Mouse (Mus musculus) ES-Bruce4 (cell line): Measurements from ENCODE around the gene Hs1bp3. TPM values are rescaled to one million over a fixed set of nuclear protein-coding genes. Genes with fewer than 3 reads are reported as not detected.

Experiments used
- H3K27ac ChIP-seq: 2 replicates; pipeline ENCODE4 v1.5.1; 2012; ENCODE audit warnings: low read length, inconsistent platforms; ENCODE audit not compliant: insufficient read depth
- H3K27me3 ChIP-seq: 2 replicates; pipeline ENCODE4 v1.6.1; 2012; ENCODE audit warnings: mild to moderate bottlenecking, low read length, inconsistent platforms; ENCODE audit not compliant: control insufficient read depth, poor library complexity, insufficient read depth, severe bottlenecking
- H3K36me3 ChIP-seq: 2 replicates; pipeline ENCODE4 v1.6.1; 2012; ENCODE audit warnings: inconsistent platforms, mild to moderate bottlenecking, low read length, moderate library complexity; ENCODE audit not compliant: control insufficient read depth, poor library complexity, insufficient read depth, severe bottlenecking
- H3K4me1 ChIP-seq: one replicate; pipeline ENCODE4 v1.8.1; 2011; ENCODE audit warnings: low read length; ENCODE audit not compliant: control insufficient read depth, insufficient read depth
- H3K4me3 ChIP-seq: 2 replicates; pipeline ENCODE4 v1.5.1; 2011; ENCODE audit warnings: low read depth, mild to moderate bottlenecking, low read length
- H3K9ac ChIP-seq: 2 replicates; pipeline ENCODE4 v1.6.1; 2012; ENCODE audit warnings: low read depth, mild to moderate bottlenecking, inconsistent platforms; ENCODE audit not compliant: poor library complexity, severe bottlenecking
- H3K9me3 ChIP-seq: replicated peaks from 2 replicates; pipeline ENCODE4 v1.6.1; 2012; ENCODE audit warnings: mild to moderate bottlenecking, low read length, inconsistent platforms; ENCODE audit not compliant: control insufficient read depth, poor library complexity, insufficient read depth, severe bottlenecking
- CTCF ChIP-seq: IDR thresholded peaks from one replicate; pipeline ENCODE4 v1.8.1; 2011; ENCODE audit warnings: low read depth, low read length
- EP300 ChIP-seq: IDR thresholded peaks from 2 replicates; pipeline ENCODE4 v1.6.1; 2011; ENCODE audit warnings: low read depth, low read length; ENCODE audit not compliant: insufficient read depth
- POLR2A ChIP-seq: IDR thresholded peaks from one replicate; pipeline ENCODE4 v1.8.1; 2011; ENCODE audit warnings: low read length; ENCODE audit not compliant: insufficient read depth
- polyA plus RNA-seq: library from polyadenylated mRNA; stranded (reverse); fragments of >200 nt; gene quantifications from 2 replicates; pipeline ENCODE4 v1.2.4, GENCODE M21; 2011; ENCODE audit warnings: low read depth; ENCODE audit not compliant: missing spikeins, insufficient read depth, insufficient read length

Gene Hs1bp3
- polyA plus RNA-seq, 1 experiment, result 37.5 TPM

DNA sequence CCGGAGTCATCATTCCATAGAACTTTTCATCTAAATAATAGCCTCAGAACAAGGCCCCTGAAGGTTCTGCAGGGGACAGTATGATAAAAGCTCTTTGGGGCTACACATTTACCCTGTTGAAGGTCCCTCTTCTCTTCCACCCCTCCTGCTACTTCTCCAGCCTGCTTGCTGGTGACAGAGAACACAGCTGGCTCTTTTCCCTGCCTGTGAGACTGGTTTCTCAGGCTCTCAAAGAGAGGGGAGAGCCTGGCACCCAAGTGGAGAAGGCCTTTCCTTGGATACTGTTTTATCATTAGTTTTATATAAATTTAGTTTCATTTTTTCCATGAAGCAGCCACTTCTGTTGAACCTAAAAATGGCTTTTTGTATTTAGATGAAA, 14.4 kb downstream of the Hs1bp3 start:
- Histone ChIP-seq H3K4me3 (no peak overlapping the region), H3K36me3 (peaks cover 4% of the 10 kb centered on the region; the same call in 1 of the 2 replicates), H3K9me3 (no peaks in the 10 kb centered on the region), H3K9ac (no peak overlapping the region), H3K27ac (no peak overlapping the region), H3K27me3 (no peaks in the 10 kb centered on the region), H3K4me1 (no peaks in the 10 kb centered on the region)
- TF ChIP-seq EP300 (no peak), POLR2A (no peak), CTCF (no peak)

DNA sequence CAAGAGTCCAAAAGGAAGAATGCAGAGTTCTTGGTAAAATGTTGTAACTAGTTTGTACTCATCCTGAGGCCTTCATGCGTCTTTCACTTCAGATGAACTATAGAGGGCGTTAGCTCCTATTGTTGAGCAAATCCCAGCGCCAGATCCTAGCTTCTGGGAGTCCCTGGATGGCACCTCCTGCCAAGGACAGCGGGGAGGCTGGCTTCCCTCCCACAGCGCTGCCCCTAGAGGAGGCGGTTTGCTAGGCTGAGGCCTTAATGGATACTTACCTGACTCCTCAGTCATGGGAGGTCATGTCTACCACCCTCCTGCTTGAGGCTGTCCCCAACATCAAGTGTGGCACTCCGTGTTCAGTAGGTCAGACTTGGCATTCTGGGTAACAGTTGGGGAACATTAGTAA, 16.0 kb downstream of the Hs1bp3 start:
- Histone ChIP-seq H3K9ac (no peak overlapping the region), H3K36me3 (peaks cover 4% of the 10 kb centered on the region; the same call in 1 of the 2 replicates), H3K27ac (no peak overlapping the region), H3K27me3 (no peaks in the 10 kb centered on the region), H3K4me3 (no peak overlapping the region), H3K4me1 (no peaks in the 10 kb centered on the region), H3K9me3 (no peaks in the 10 kb centered on the region)
- no peak for TF ChIP-seq CTCF
- no peak for TF ChIP-seq POLR2A
- TF ChIP-seq EP300, result no peak

DNA sequence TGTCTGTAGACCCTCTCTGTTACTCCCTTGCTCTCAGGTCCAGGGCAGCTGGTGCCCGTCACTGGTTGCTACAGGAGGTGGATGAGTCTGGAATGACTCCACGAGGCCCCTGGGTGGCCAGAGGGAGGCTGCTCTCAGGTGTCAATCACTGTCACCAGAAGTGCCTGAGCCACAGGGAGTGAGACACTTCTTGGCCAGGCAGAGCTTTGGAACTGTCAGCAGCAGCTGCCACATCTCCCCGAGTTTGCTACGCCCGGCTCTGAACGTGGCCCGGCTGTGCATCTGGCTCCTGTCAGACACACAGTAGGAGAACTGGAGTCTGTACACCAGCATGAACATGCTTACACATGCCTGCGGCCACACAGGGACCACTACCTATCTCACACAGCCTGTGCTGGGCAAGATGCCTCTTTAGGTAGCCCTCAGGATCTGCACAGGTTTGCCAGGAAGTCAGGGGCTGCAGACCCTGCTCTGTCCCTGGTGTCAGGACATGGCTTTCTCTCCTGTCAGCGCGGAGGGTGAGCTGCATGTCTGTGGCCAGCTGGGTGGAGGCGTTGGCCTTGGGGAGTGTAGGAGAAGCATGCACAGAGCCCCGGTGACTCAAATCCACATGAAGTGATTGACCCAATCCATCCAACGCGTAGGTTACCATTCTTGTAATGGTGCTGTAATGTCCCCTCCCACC, 18.4 kb downstream of the Hs1bp3 start:
- H3K4me3 ChIP-seq, result no peak overlapping the region
- H3K27ac ChIP-seq, result no peak overlapping the region
- H3K9me3 ChIP-seq, result no peaks in the 10 kb centered on the region
- TF ChIP-seq EP300 (no peak), CTCF (no peak), POLR2A (no peak)
- no peaks in the 10 kb centered on the region for H3K4me1 ChIP-seq
- H3K36me3 ChIP-seq, result peaks cover 9% of the 10 kb centered on the region; the same call in 1 of the 2 replicates
- no peaks in the 10 kb centered on the region for H3K27me3 ChIP-seq
- H3K9ac ChIP-seq, result no peak overlapping the region

DNA sequence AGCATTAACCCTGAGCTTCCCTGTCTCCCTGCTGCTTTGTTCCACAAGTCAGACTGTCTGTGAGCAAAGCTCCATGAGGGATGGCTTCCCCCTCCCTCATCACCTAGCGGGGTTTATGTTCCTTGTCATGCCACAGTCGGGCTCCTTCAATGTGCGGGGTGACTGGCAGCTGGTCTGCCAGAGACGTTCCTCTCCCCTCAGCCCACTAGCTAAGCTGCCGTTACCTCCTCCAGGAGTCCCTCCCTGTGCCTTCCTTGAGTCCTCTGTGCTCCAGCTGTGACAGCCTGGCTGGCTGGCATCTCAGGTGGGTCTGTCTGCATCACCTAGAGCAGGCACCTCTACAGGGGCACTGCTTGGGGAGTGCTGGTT, 18.9 kb downstream of the Hs1bp3 start:
- TF ChIP-seq EP300 (no peak), POLR2A (no peak), CTCF (no peak)
- Histone ChIP-seq H3K27ac (no peak overlapping the region), H3K9me3 (no peaks in the 10 kb centered on the region), H3K27me3 (no peaks in the 10 kb centered on the region), H3K4me1 (no peaks in the 10 kb centered on the region), H3K9ac (no peak overlapping the region), H3K36me3 (peaks cover 13% of the 10 kb centered on the region; the same call in 1 of the 2 replicates), H3K4me3 (no peak overlapping the region)

- H3K4me1 ChIP-seq, result no peaks in the 10 kb centered on the region
- no peaks in the 10 kb centered on the region for H3K27me3 ChIP-seq
- H3K9ac ChIP-seq, result no peak overlapping the region
- H3K36me3 ChIP-seq, result peaks cover 12% of the 10 kb centered on the region; the same call in 1 of the 2 replicates
- no peak overlapping the region for H3K4me3 ChIP-seq
- no peak for TF ChIP-seq EP300
- TF ChIP-seq CTCF, result no peak
- no peak for TF ChIP-seq POLR2A
- H3K27ac ChIP-seq, result no peak overlapping the region
- H3K9me3 ChIP-seq, result no peaks in the 10 kb centered on the region
These were observed 20.4 kb downstream of the Hs1bp3 start for GRCm38 (mm10) chr12:8333617-8334016.

DNA sequence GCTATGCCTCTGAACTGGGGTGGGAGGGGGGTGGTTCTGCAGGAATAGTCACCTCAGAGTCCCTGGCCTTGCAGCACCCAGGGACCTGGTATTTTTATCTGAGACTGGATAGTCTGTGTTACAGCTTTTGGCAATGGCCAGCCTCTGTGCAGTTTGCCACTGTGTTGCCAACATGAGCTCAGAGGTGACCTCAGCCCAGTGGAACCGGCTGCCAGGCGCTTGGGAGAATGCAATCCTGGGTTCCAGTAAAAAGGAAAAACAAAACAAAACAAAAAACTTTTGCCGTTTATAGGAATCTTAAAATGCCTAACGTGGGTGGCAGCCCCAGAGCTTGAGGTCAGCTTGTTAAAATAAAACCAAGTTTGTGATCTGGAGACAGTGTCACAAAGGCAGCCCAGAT, 21.0 kb downstream of the Hs1bp3 start:
- Histone ChIP-seq H3K36me3 (peaks cover 9% of the 10 kb centered on the region; the same call in 1 of the 2 replicates), H3K9me3 (no peaks in the 10 kb centered on the region), H3K4me3 (no peak overlapping the region), H3K27ac (no peak overlapping the region), H3K9ac (no peak overlapping the region), H3K27me3 (no peaks in the 10 kb centered on the region), H3K4me1 (peaks cover 2% of the 10 kb centered on the region)
- TF ChIP-seq CTCF (no peak), POLR2A (no peak), EP300 (no peak)
